In genomic region chr5:90759077-90760065, GRCm38 (mm10) we compare ENCODE assay signal across 7 mouse cellular contexts. TPM values are rescaled to one million over a fixed set of nuclear protein-coding genes. Genes with fewer than 3 reads are reported as not detected.
DNase-seq lines count a peak whose midpoint lies in the region; ATAC-seq lines count a peak whose summit lies in the region.

Gene Cxcl5 (plus strand): TSS chr5:90759360.

- no peaks in the 10 kb centered on the region for H3K36me3 ChIP-seq in embryonic facial prominence, embryonic 11.5 days (replicated peaks; ENCODE audit: control insufficient read depth, insufficient read depth, low read depth, low read length)
- no peaks in the 10 kb centered on the region for H3K36me3 ChIP-seq in hindbrain, embryonic 15.5 days
- no peaks in the 10 kb centered on the region for H3K36me3 ChIP-seq in stomach, embryonic 15.5 days

- ATAC-seq in embryonic facial prominence, embryonic 11.5 days (replicated peaks; ENCODE audit: insufficient number of reproducible peaks, low FRiP score, low TSS enrichment, low read depth): peak; percentile 39; the same call in 1 of the 2 replicates
- ATAC-seq in hindbrain, embryonic 15.5 days (ENCODE audit: low FRiP score, low read depth): peak; percentile 87
- ATAC-seq in megakaryocyte, adult 5-6 weeks (ENCODE audit: poor library complexity, severe bottlenecking): peak; percentile 36; the same call in 1 of the 2 replicates
- no peak for ATAC-seq in stomach, embryonic 15.5 days (ENCODE audit: insufficient read depth, low FRiP score, low read depth)

- peaks cover 4% of the 10 kb centered on the region; the same call in 1 of the 2 replicates for H3K4me1 ChIP-seq in embryonic facial prominence, embryonic 11.5 days (ENCODE audit: control insufficient read depth, insufficient read depth, low read length)
- H3K4me1 ChIP-seq in hindbrain, embryonic 15.5 days (replicated peaks): peaks cover 14% of the 10 kb centered on the region
- H3K4me1 ChIP-seq in stomach, embryonic 15.5 days: peaks cover 15% of the 10 kb centered on the region; the same call in 1 of the 2 replicates

- DNase-seq in right cerebral cortex, adult 18-20 months: peak; percentile 8
- DNase-seq in right cerebral cortex, postnatal 36 days (ENCODE audit: low spot score in 2 of 2): no peak
- peak; percentile 36 for DNase-seq in embryonic facial prominence, embryonic 11.5 days (ENCODE audit: low spot score)
- DNase-seq in thymus, postnatal 10 days (ENCODE audit: low spot score in 2 of 2): no peak

- no peak within 1 kb of the TSS for H3K27ac ChIP-seq in embryonic facial prominence, embryonic 11.5 days (replicated peaks; ENCODE audit: low read depth, low read length)
- H3K27ac ChIP-seq in hindbrain, embryonic 15.5 days (replicated peaks): no peak within 1 kb of the TSS
- H3K27ac ChIP-seq in stomach, embryonic 15.5 days: no peak within 1 kb of the TSS

- peak within 1 kb of the TSS; percentile 36 for H3K4me3 ChIP-seq in embryonic facial prominence, embryonic 11.5 days (ENCODE audit: low read depth, low read length)
- peak within 1 kb of the TSS; percentile 54 for H3K4me3 ChIP-seq in hindbrain, embryonic 15.5 days
- peak within 1 kb of the TSS; percentile 34 for H3K4me3 ChIP-seq in stomach, embryonic 15.5 days (replicated peaks)

- peak within 1 kb of the TSS; percentile 82 for H3K4me2 ChIP-seq in embryonic facial prominence, embryonic 11.5 days (ENCODE audit: low read depth, low read length)
- peak within 1 kb of the TSS; percentile 83 for H3K4me2 ChIP-seq in hindbrain, embryonic 15.5 days
- H3K4me2 ChIP-seq in stomach, embryonic 15.5 days: peak within 1 kb of the TSS; percentile 64

- WGBS in embryonic facial prominence, embryonic 11.5 days: 4% methylated on average over 30 of the region's 32 CpGs
- WGBS in hindbrain, embryonic 15.5 days: 3% methylated on average over 32 of the region's 32 CpGs
- WGBS in stomach, embryonic 15.5 days: 4% methylated on average over 32 of the region's 32 CpGs

- no peaks in the 10 kb centered on the region for H3K9me3 ChIP-seq in embryonic facial prominence, embryonic 11.5 days (replicated peaks; ENCODE audit: control insufficient read depth, low read length)
- no peaks in the 10 kb centered on the region for H3K9me3 ChIP-seq in hindbrain, embryonic 15.5 days
- H3K9me3 ChIP-seq in stomach, embryonic 15.5 days: no peaks in the 10 kb centered on the region

- H3K9ac ChIP-seq in embryonic facial prominence, embryonic 11.5 days (replicated peaks; ENCODE audit: low read length): peak within 1 kb of the TSS; percentile 50
- peak within 1 kb of the TSS; percentile 68 for H3K9ac ChIP-seq in hindbrain, embryonic 15.5 days
- H3K9ac ChIP-seq in stomach, embryonic 15.5 days: no peak within 1 kb of the TSS

- H3K27me3 ChIP-seq in embryonic facial prominence, embryonic 11.5 days (ENCODE audit: control insufficient read depth, insufficient read depth, low read length): peaks cover 8% of the 10 kb centered on the region
- H3K27me3 ChIP-seq in hindbrain, embryonic 15.5 days: peaks cover 7% of the 10 kb centered on the region
- H3K27me3 ChIP-seq in stomach, embryonic 15.5 days (replicated peaks): 0 out of 2 replicates have a peak, but pooled peaks cover 6% of the 10 kb centered on the region

RNA-seq across cellular contexts. Expression of gene Cxcl5, which starts in this region (rescaled TPM):
- 1.2 and 1.8 TPM in 2 replicates for polyA plus RNA-seq in embryonic facial prominence, embryonic 11.5 days (2014; fragmentation: Nextera tagmentation; extraction: Ambion mirVana)
- polyA plus RNA-seq in hindbrain, embryonic 15.5 days (2015; fragmentation: Nextera tagmentation; extraction: Ambion mirVana): 0.22 and 0.31 TPM in 2 replicates
- total RNA-seq in megakaryocyte, adult 5-6 weeks (2015): not detected in 2 replicates
- not detected in 2 replicates for total RNA-seq in megakaryocyte, adult 5-6 weeks (2017)
- polyA plus RNA-seq in stomach, embryonic 15.5 days (2015; fragmentation: Nextera tagmentation; extraction: Ambion mirVana): 0.17 and 0.32 TPM in 2 replicates

Comparison
In these comparisons a context has a peak if more than half of its experiments do, and no peak if none do; other contexts are left out.
1. DNase-seq: peak in right cerebral cortex, adult 18-20 months (single experiment) and embryonic facial prominence, embryonic 11.5 days (single experiment); none in right cerebral cortex, postnatal 36 days (0 of 2) and thymus, postnatal 10 days (0 of 2).
2. Peak in ATAC-seq, H3K4me3 ChIP-seq, H3K9ac ChIP-seq and H3K4me2 ChIP-seq in hindbrain, embryonic 15.5 days; RNA of the gene not detected or under 1 TPM.
3. Peak in ATAC-seq in megakaryocyte, adult 5-6 weeks; RNA of the gene not detected or under 1 TPM.
4. Peak in every context shown above with its lines, with median percentiles within 50 percentile points of each other: H3K4me2 ChIP-seq and H3K4me3 ChIP-seq.